Mouse (Mus musculus): Measurements from ENCODE around the gene Gm14440. TPM values are rescaled to one million over a fixed set of nuclear protein-coding genes. Genes with fewer than 3 reads are reported as not detected.

Gene Gm14440
- not detected in 2 replicates for polyA plus RNA-seq (2012; rRNA removed)

DNA sequence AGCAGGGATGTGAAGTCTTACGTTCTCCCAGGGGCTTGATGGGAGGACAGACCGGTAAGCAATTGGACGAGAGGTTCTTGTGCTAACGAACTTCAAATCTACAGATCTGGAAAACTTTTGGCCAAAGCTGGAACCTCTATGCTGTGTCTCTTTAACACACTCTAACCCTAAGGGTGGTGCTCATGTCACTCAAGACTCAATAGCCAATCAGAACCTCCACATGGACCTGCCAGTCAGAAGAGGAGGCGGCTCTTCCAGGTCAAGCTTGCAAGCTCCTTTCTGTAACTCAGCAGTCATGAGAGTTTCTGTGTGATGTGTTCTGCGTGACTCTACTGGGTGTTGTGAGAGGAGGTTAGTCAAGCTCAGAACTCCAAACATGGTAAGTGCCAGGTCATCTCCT is at the start of gene Gm14440:
Gm14440 (plus strand) TSS at position 301 of the 400 bp plus-strand sequence.

Other genes starting within 250 kb of the Gm14440 start
- gene Gm14393, start 207.3 kb upstream of the Gm14440 start, polyA plus RNA-seq (2012; rRNA removed): not detected in 2 replicates
- gene Gm14399, start 133.1 kb upstream of the Gm14440 start, polyA plus RNA-seq (2012; rRNA removed): 0.12 and 0.28 TPM in 2 replicates
- gene Gm14443, start 99.3 kb upstream of the Gm14440 start, polyA plus RNA-seq (2012; rRNA removed): 0.06 and 0.08 TPM in 2 replicates
- gene Gm14391, start 68.2 kb upstream of the Gm14440 start, polyA plus RNA-seq (2012; rRNA removed): 1.9 TPM in 2 replicates
- gene Gm4631, start 63.1 kb downstream of the Gm14440 start, polyA plus RNA-seq (2012; rRNA removed): 0.37 and 0.72 TPM in 2 replicates
- 0.16 and 0.58 TPM in 2 replicates for gene Zfp968, start 97.3 kb downstream of the Gm14440 start, polyA plus RNA-seq (2012; rRNA removed)
- 2.0 and 2.2 TPM in 2 replicates for gene Gm4724, start 160.7 kb downstream of the Gm14440 start, polyA plus RNA-seq (2012; rRNA removed)
- 0.10 and 0.15 TPM in 2 replicates for gene Zfp965, start 194.9 kb downstream of the Gm14440 start, polyA plus RNA-seq (2012; rRNA removed)